Mouse (Mus musculus): ENCODE measurements around the gene Aamp. TPM values are rescaled to one million over a fixed set of nuclear protein-coding genes. Genes with fewer than 3 reads are reported as not detected.

The Aamp gene
- polyA plus RNA-seq, 1 experiment from 2014 or later: 258 TPM

Other genes with a start within 250 kb of the Aamp start
- gene Tns1, start 160.3 kb downstream of the Aamp start, polyA plus RNA-seq (2014; fragmentation: Nextera tagmentation; extraction: Ambion mirVana): 40.1 and 59.2 TPM in 2 replicates
- gene Rufy4, start 159.2 kb downstream of the Aamp start, polyA plus RNA-seq (2014; fragmentation: Nextera tagmentation; extraction: Ambion mirVana): not detected in 2 replicates
- gene Cxcr2, start 130.7 kb downstream of the Aamp start, polyA plus RNA-seq (2014; fragmentation: Nextera tagmentation; extraction: Ambion mirVana): 0.10 TPM in 1 of 2 replicates, not detected in the other
- gene Cxcr1, start 90.1 kb downstream of the Aamp start, polyA plus RNA-seq (2014; fragmentation: Nextera tagmentation; extraction: Ambion mirVana): not detected in 2 replicates
- gene Arpc2, start 48.7 kb downstream of the Aamp start, polyA plus RNA-seq (2014; fragmentation: Nextera tagmentation; extraction: Ambion mirVana): 378 and 417 TPM in 2 replicates
- 2.5 and 3.2 TPM in 2 replicates for gene Gpbar1, start 6.2 kb downstream of the Aamp start, polyA plus RNA-seq (2014; fragmentation: Nextera tagmentation; extraction: Ambion mirVana)
- 126 and 154 TPM in 2 replicates for gene Pnkd, start 192 bp upstream of the Aamp start, polyA plus RNA-seq (2014; fragmentation: Nextera tagmentation; extraction: Ambion mirVana)
- gene Tmbim1, start 20.9 kb upstream of the Aamp start, polyA plus RNA-seq (2014; fragmentation: Nextera tagmentation; extraction: Ambion mirVana): 16.3 and 18.1 TPM in 2 replicates
- gene Catip, start 77.4 kb upstream of the Aamp start, polyA plus RNA-seq (2014; fragmentation: Nextera tagmentation; extraction: Ambion mirVana): 0.44 and 0.79 TPM in 2 replicates
- 2.0 and 5.2 TPM in 2 replicates for gene Slc11a1, start 90.5 kb upstream of the Aamp start, polyA plus RNA-seq (2014; fragmentation: Nextera tagmentation; extraction: Ambion mirVana)
- 66.7 and 86.0 TPM in 2 replicates for gene Ctdsp1, start 106.8 kb upstream of the Aamp start, polyA plus RNA-seq (2014; fragmentation: Nextera tagmentation; extraction: Ambion mirVana)
- 2.8 and 6.7 TPM in 2 replicates for gene Vil1, start 124.6 kb upstream of the Aamp start, polyA plus RNA-seq (2014; fragmentation: Nextera tagmentation; extraction: Ambion mirVana)
- gene Cnot9, start 221.3 kb upstream of the Aamp start, polyA plus RNA-seq (2014; fragmentation: Nextera tagmentation; extraction: Ambion mirVana): 76.1 and 92.9 TPM in 2 replicates